Mouse (Mus musculus) intestine, postnatal 0 days (tissue): ENCODE results near the gene Strn3. TPM values are rescaled to one million over a fixed set of nuclear protein-coding genes. Genes with fewer than 3 reads are reported as not detected.
"Not testable (repeated sequence)": the region's sequence is repeated elsewhere in the genome, so short reads cannot be mapped to it uniquely, and the experiment has no call there.

Experiments used
- ATAC-seq: fragments of 200-750 bp; cut with Nextera tagmentation; 2 replicates; pipeline ENCODE4 v1.8.0; 2017; ENCODE audit warnings: mild to moderate bottlenecking, moderate TSS enrichment, moderate library complexity
- H3K27ac ChIP-seq: fragments of 300-500 bp; sonication (generic); 2 replicates; pipeline ENCODE4 v1.5.1; 2014; ENCODE audit warnings: mild to moderate bottlenecking, low read depth, low read length, moderate library complexity
- H3K27me3 ChIP-seq: fragments of 300-500 bp; sonication (generic); replicated peaks from 2 replicates; pipeline ENCODE4 v1.6.1; 2014; ENCODE audit warnings: low read length, mixed read lengths; ENCODE audit not compliant: control insufficient read depth, insufficient read depth
- H3K36me3 ChIP-seq: fragments of 300-500 bp; sonication (generic); 2 replicates; pipeline ENCODE4 v1.6.1; 2014; ENCODE audit warnings: mild to moderate bottlenecking, moderate library complexity; ENCODE audit not compliant: control insufficient read depth, insufficient read depth
- H3K4me1 ChIP-seq: fragments of 300-500 bp; sonication (generic); replicated peaks from 2 replicates; pipeline ENCODE4 v1.6.1; 2014; ENCODE audit warnings: antibody characterized with exemption, low read length, mixed read lengths; ENCODE audit not compliant: control insufficient read depth, insufficient read depth
- H3K4me2 ChIP-seq: fragments of 300-500 bp; sonication (generic); replicated peaks from 2 replicates; pipeline ENCODE4 v1.6.1; 2014; ENCODE audit warnings: low read depth, mild to moderate bottlenecking, moderate library complexity
- H3K4me3 ChIP-seq: fragments of 300-500 bp; sonication (generic); 2 replicates; pipeline ENCODE4 v1.5.1; 2014; ENCODE audit warnings: low read depth, low read length
- H3K9ac ChIP-seq: fragments of 300-500 bp; sonication (generic); 2 replicates; pipeline ENCODE4 v1.6.1; 2014; ENCODE audit warnings: mild to moderate bottlenecking, low read depth, low read length
- H3K9me3 ChIP-seq: fragments of 300-500 bp; sonication (generic); 2 replicates; pipeline ENCODE4 v1.6.1; 2016; ENCODE audit warnings: mixed run types; ENCODE audit not compliant: control insufficient read depth
- CTCF ChIP-seq: sonication (generic); IDR thresholded peaks from 2 replicates; pipeline ENCODE4 v1.5.1; 2016; ENCODE audit warnings: low read depth, mild to moderate bottlenecking, control low read depth, antibody characterized with exemption, moderate library complexity
- WGBS: fragments of 180-500 bp; shearing (Covaris S2); extraction: QIAGEN DNeasy Blood & Tissue Kit; methylation state at CpG from one replicate; pipeline ENCODE4 v1.1.7; 2014; 5-methylcytosine and 5-hydroxymethylcytosine counted together
- polyA plus RNA-seq: library from polyadenylated mRNA; unstranded; fragments of >200 nt; fragmentation: Nextera tagmentation; extraction: Ambion mirVana; gene quantifications from 2 replicates; pipeline ENCODE4 v1.2.1, GENCODE M21; 2015

Strn3 gene
- polyA plus RNA-seq, 1 experiment from 2014 or later: 22.2 TPM

DNA sequence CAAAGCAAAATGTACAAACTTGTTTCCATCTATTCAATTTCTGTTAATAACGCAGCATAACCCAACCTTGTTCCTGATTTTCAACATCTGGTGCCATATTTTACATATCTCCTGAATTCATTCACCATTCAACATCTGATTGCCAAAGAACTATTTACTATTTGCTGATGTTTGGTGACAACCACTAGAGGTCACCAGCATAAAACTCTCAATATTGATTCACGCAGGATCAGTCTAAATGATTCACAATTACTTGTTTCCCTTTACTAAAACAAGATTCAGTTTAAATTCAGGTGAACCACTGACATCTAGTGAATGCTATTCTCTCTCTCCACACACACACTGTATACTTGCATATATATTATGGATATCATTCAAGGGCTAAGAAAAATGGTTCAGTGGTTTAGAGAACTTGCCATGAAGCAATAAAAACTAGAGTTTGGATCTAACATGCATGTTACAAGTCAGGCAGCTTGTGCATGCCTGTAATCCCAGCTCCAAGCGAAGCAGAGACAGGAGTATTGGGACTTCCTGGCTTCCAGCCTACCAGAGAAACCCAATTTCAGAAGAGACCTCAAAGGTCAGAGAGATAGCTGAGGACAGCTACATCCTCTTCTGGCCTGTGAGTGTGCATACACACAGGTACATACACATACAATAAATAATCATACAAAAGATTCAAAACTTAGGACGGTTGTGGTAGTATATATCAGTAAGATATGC is 24.8 kb downstream of the Strn3 start:
- 63% methylated on average over 4 of the region's 4 CpGs for WGBS

GRCm38 (mm10) chr12:51663908-51664307 is 27.8 kb downstream of the Strn3 start:
- Histone ChIP-seq H3K36me3 (no peaks in the 10 kb centered on the region), H3K27me3 (no peaks in the 10 kb centered on the region), H3K27ac (no peak overlapping the region), H3K4me3 (no peak overlapping the region), H3K4me2 (no peak overlapping the region), H3K4me1 (no peaks in the 10 kb centered on the region), H3K9me3 (no peaks in the 10 kb centered on the region), H3K9ac (no peak overlapping the region)
- no peak for ATAC-seq
- no peak for TF ChIP-seq CTCF

More for the DNA sequence above, 24.8 kb downstream of the Strn3 start:
- no peaks in the 10 kb centered on the region for H3K36me3 ChIP-seq
- no peaks in the 10 kb centered on the region for H3K27me3 ChIP-seq
- no peak overlapping the region for H3K4me3 ChIP-seq
- no peak overlapping the region for H3K4me2 ChIP-seq
- H3K9me3 ChIP-seq: no peaks in the 10 kb centered on the region
- ATAC-seq: no peak
- H3K27ac ChIP-seq: no peak overlapping the region
- no peaks in the 10 kb centered on the region for H3K4me1 ChIP-seq
- peak; percentile 73 for TF ChIP-seq CTCF
- H3K9ac ChIP-seq: no peak overlapping the region

DNA sequence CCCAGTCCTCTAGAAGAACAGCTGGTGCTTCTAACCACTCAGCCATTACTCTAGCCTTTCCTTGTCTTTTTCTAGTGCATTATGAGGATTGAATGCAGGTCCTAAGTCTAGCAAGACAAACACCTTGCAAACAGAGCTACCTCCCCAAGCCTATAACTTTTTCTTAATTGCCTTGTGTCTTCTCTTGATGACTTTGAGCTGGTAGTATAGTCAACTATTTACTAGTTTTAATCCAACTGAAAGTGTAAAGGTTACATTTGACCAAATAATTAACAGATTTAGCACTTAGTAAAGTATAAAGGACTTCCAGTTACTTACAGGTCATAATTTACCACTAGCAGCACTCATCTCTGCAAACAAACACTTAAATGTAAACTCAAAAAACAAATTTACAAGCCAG is 28.7 kb downstream of the Strn3 start:
- no peak for ATAC-seq
- no peaks in the 10 kb centered on the region for H3K36me3 ChIP-seq
- no peak overlapping the region for H3K4me3 ChIP-seq
- no peak for TF ChIP-seq CTCF
- no peaks in the 10 kb centered on the region for H3K9me3 ChIP-seq
- H3K4me2 ChIP-seq: no peak overlapping the region
- no peak overlapping the region for H3K27ac ChIP-seq
- no peaks in the 10 kb centered on the region for H3K27me3 ChIP-seq
- H3K9ac ChIP-seq: no peak overlapping the region
- H3K4me1 ChIP-seq: no peaks in the 10 kb centered on the region

DNA sequence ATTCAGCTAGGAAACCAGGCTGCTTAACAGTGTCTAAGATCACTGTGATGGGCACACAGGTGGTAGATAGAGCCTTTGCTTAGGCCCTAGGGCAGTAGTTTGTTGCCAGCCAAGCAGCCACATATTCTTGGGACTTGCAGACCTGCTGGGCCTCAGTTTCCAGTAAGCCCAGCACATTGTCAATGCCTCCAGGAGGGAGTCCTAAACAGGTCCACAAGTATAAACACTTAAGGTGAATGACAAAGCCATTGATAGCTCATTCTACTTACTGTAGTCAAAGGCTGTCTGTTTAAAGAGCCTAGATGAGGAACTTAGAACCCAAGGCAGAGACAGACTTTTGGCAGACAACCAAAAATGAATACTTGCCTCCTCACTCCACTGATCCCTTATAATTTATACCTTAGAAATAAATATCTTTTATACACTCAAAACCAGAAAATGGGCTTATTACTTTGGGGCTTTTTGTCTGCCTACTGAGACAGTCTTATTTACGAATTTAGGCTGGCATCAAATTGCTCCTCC is 35.7 kb downstream of the Strn3 start:
- no peak for TF ChIP-seq CTCF
- Histone ChIP-seq H3K27ac (no peak overlapping the region), H3K4me3 (no peak overlapping the region), H3K36me3 (peaks cover 9% of the 10 kb centered on the region; the same call in 1 of the 2 replicates), H3K27me3 (no peaks in the 10 kb centered on the region), H3K9me3 (no peaks in the 10 kb centered on the region), H3K4me1 (no peaks in the 10 kb centered on the region), H3K4me2 (no peak overlapping the region), H3K9ac (no peak overlapping the region)
- 84% methylated on average over 1 of the region's 1 CpGs for WGBS
- no peak for ATAC-seq

DNA sequence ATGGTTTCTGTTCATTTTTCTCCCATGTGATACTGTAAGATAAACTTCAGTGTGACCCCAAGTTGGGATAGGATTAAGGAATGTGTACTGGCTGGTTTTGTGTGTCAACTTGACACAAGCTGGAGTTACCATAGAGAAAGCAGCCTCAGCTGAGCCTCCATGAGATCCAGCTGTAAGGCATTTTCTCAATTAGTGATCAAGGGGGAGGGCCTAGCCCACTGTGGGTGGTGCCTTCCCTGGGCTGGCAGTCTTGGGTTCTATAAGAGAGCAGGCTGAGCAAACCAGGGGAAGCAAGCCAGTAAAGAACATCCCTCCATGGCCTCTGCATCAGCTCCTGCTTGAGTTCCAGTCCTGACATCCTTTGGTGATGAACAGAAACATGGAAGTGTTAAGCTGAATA is 42.3 kb downstream of the Strn3 start:
- H3K27ac ChIP-seq, ATAC-seq, H3K9ac ChIP-seq, H3K9me3 ChIP-seq, H3K4me1 ChIP-seq, H3K4me2 ChIP-seq, H3K27me3 ChIP-seq, H3K4me3 ChIP-seq: not testable (repeated sequence)
- H3K36me3 ChIP-seq: peaks cover 28% of the 10 kb centered on the region

DNA sequence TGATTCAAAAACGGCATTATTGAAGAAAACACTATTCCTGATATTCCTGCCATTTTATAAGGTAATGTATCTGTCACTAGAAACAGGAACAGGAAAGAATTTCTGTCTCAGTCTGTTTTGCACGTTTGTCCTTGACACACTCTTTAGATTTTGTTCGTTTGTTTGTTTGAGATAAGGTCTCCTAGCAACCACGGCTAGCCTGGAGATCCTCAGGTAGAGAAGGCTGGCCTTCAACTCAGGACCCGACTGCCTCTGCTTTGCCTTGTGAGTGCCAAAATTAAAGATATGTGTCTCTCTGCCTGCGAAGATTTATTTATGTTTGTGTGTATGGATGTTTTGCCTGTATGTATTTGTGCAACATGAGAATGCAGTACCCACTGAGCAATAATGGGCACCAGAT is 49.8 kb downstream of the Strn3 start:
- peak; percentile 63; the same call in 1 of the 2 replicates for ATAC-seq
- Histone ChIP-seq H3K36me3 (peaks cover 3% of the 10 kb centered on the region; the same call in 1 of the 2 replicates), H3K9ac (no peak overlapping the region), H3K27ac (no peak overlapping the region), H3K4me3 (no peak overlapping the region), H3K27me3 (no peaks in the 10 kb centered on the region), H3K4me2 (no peak overlapping the region), H3K9me3 (no peaks in the 10 kb centered on the region), H3K4me1 (no peaks in the 10 kb centered on the region; the same call in 1 of the 2 replicates)
- WGBS: 25% methylated on average over 6 of the region's 6 CpGs
- TF ChIP-seq CTCF: no peak
